Mouse (Mus musculus) T-helper 1 cell (primary cell): ENCODE measurements around the gene Crat.

Experiments
- in situ Hi-C: fragments of 300-600 bp; cut with MboI, MseI; formaldehyde crosslinking; loops from one replicate; pipeline ENCODE4 v1.15.1; 2025; ENCODE audit warnings: high pct_unique_total_duplicates

Gene Crat

DNA sequence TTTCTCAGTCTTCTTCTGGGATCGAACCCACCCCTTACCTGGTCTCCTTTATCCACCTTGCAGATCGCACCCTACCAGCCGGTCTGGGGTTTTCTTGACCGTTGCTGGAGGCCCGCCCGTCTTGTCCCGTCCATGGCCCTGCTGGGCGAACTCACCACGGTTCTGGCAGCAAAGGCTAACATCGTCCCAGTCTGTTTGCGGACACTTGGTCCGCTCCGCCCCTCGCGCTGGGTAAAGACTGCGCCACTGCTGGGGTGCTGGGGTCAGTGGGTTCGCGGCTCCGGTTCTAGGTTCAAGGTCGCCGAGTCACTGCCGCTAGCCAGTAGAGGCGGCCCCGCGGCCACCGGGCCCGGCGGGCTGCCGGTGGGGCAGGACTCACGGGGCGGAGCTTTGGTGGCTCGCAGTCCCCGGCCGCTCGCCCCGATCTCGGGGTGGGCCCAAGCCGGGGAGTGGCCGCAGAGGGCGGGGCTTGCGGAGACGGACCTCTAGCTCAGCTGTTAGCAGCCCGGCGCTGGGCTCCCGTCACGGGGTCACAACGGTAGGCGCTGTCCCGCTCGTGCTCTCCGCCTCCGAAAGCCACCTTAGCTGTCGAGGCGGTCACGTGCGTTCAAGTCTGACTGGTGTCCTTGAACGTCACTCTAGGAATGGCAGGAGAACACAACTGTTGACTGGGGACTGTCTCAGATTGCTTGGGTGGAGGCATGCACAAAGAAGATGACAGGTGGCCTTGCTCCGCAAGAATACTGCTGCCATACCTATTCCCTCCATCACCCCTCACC, at the start of gene Crat:
Crat (minus strand) TSS at position 657 of the 779 bp plus-strand sequence.
- in situ Hi-C loops = no loop called here

DNA sequence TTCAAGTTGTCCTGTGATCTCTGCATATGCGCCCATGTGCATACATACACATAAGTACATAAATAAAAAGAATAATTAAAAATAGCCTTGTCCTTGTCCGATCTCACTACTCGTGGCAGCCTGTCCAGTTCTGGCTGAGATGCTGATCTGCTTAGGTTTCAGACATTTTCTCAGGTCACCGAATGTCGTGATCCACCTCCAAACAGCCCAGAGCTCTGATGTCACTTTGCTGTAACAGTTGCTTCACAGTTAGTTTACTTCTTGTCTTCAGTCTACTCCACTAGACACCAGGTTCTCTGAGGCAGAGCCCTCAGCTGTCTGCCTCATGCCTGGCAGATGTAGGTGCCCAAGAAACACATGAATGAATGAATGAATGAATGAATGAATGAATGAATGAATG, 48.8 kb upstream of the Crat start:
- in situ Hi-C loops = no loop called here

DNA sequence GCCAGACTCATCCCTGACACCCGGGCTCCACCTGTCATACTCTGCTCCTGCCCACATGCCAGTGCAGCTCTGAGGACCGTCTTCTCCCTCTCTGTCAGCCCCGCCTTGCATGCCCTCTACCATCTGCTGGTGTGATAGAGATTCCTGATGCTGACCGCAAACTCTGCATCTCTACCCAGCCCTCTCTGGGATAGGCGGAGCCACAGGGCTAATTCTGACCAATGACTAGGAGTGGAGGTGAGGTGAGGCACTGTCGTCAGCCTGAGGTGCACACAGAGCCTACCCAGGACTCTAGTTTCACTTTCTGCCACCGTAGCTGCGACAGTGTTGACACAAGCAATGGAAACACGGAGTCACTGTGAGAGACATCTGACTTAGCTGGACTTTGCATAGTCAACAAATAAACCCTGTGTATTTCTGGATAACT, 48.3 kb upstream of the Crat start:
- in situ Hi-C loops = no loop called here

DNA sequence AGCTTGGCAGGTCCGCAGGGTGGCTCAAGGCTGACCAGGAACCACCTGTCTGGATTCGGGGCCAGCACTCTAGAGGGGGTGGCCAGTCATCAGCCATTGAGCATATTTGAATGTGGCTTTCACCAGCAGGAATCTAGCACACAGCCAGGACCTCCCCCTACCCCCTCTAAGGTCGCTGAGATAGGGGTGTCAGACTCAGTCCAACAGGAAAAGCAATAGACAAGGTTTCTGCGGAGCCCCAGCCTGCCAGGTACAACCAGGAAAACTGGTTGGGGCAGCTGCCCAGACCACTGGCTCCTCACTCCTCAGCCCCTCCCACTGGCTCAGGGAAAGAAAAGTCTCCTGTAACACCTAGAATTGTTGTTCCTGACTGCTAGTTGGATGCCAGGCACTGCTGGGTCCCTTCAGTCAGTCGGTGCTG, 47.7 kb upstream of the Crat start:
- in situ Hi-C loops = no loop called here

DNA sequence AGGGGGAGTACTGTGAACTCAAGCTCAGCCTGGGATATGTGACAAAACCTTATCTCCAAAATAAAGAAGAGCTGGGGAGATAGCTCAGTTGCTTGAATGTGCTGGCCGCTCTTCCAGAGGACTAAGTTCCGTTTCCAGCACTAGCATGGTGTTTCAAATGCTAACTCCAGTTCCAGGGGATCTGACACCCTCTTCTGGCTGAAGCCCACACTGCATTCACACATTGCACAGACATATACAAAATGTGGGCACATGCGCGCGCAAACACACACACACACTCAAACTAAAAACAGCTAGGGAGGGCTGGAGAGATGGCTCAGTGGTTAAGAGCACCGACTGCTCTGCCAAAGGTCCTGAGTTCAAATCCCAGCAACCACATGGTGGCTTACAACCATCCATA, 43.6 kb upstream of the Crat start:
- in situ Hi-C loops = no loop called here

DNA sequence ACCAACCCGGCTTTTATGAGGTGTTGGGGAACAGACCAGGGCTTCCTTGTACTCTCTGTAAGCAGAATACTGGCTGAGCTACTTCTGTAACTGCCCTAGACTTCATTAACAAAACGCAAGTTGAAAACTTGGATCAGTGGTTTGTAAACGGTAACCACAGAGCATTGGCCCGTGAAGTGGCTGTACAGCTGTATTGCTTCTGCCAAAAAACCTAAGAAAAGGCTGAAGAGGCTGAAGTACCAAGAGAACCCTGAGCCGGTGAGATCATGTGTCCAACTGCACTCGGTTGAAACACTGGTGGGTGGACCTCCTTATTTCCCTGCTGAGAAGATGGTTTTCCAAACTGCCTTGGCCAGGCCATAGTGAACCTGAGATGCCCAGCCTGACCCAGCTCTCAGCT, 42.7 kb upstream of the Crat start:
- in situ Hi-C loops = no loop called here

DNA sequence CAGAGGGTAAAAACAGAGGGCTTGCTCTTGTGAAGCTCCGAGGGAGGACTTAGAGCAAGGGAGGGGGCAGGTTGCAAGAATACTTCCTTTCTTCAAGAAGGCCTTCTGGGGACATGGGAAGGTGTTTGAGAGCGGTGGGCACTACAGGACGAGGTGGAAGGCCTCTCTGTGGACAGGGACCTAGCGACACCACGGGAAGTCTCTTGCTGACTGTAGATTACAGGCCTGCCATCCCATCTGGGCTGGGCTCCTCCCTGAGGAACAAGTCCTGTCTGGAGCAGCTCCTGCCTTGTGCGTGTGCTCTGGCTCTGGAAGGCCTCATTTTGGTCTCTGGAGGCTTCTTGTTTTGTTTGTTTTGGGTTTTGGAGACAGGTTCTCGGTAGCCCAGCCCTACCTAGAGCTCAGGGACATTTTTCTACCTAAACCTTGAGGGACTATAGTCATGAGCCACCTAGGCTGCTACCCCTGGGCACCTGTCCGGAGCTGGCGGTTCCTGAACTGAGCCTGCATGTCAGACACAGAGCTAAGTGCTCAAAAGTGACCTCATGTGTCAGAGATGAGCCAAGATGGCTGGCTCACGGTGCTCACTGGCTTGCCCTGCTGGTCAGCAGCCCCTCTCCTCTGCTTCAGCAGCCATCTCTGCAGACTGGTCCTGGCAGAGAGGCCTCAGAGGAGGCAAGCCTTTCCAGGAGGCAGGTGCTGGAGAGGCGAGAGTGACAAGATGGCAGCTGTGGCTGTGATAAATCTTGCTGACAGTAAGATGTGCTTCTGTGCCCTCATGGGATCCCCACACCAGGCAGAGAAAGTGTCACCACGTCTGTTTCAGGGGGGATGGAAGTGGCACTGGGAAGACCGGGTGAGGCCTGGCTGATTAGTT, 40.7 kb upstream of the Crat start:
- in situ Hi-C loops = no loop called here

DNA sequence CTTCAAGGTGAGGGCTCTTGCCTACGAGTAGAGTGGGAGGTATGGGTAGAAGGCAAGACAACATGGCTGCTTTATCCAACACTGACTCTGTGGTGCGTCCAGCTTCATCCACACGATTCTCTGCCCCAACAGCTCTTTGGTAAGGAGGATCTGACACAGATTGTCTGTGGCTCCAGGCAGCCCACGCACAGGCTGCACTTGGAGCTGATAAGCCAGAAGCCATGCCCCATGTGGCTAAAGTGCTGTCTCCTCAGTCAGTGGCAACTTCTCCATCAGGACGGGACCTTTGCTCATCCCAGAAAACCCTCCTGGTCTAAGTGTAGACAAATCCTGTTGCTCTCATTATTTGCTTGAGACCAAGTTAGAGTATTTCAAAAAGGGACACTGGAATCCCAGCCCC, 39.0 kb upstream of the Crat start:
- in situ Hi-C loops = no loop called here

DNA sequence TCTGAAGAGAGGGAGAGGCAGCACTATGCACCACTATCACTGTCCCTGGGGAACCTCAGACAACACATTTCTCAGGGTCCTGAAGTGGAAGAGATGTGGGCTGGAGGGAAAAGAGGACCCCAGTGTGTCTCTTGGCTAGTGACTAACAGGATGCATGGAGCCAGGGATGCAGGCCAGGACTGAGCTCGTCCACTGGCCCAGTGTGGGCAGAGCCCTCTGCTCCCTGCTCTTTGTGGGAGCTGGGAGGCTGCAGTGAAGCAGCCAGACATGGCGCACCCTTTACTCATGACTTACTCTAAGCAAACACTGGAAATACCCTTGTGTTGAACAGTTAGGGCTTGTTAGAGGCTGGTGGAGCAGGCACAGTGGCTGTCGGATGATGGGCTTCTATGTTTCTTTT, 38.0 kb upstream of the Crat start:
- in situ Hi-C loops = no loop called here

DNA sequence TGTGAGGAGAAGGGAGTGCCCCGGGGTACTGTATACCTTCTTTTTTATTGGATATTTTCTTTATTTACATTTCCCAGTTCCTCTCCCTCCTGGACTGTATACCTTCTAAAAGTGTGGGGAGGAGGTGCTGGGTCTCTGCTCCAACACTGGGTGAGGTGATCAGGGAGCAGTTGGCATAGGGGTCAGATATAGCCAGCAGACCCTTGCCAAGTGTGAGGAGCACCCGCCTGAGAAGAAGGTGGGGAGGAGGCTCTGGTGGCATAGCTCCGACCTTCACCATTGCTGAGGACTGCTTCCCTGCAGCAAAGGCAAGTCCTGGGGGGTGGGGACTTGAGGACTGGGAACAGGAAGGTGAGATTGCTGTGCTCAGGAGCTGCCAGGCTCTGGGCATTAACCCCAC, 35.9 kb upstream of the Crat start:
- in situ Hi-C loops = no loop called here

DNA sequence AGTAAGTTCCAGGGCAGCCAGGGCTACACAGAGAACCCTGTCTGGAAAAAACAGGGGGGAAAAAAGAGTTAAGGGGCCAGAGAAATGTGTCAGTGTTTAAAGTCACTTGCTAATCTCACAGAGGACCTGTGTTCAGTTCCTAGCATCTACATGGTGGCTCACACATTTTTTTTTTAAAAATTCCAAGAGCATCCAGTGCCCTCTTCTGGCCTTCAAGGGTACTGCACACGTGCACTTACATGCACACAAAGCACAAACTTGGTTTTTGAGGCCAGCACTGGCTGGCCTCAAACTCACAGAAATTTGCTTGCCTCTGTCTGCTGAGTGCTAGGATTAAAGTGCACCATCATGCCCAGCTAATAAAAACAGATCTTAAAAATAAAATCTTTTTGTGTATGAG, 34.9 kb upstream of the Crat start:
- in situ Hi-C loops = no loop called here

DNA sequence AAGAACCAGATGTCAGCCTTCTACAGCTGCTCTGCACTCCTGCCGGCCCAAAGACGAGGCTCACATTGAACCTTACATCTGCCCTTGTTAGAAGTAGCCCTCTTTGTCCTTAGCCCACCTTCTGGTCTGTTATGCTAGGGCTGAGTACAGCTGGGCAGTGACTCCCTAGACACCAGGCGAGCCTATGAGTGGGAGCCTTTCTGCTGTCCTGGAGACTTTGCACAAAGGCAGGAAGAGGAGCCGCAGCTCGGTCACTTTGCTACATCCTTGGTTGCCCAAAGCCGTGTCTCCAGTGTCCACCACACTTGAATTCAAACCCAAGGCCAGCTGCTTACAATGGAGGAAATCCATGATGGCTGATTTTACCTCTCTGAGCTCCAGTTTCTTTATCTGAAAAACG, 32.8 kb upstream of the Crat start:
- in situ Hi-C loops = no loop called here

DNA sequence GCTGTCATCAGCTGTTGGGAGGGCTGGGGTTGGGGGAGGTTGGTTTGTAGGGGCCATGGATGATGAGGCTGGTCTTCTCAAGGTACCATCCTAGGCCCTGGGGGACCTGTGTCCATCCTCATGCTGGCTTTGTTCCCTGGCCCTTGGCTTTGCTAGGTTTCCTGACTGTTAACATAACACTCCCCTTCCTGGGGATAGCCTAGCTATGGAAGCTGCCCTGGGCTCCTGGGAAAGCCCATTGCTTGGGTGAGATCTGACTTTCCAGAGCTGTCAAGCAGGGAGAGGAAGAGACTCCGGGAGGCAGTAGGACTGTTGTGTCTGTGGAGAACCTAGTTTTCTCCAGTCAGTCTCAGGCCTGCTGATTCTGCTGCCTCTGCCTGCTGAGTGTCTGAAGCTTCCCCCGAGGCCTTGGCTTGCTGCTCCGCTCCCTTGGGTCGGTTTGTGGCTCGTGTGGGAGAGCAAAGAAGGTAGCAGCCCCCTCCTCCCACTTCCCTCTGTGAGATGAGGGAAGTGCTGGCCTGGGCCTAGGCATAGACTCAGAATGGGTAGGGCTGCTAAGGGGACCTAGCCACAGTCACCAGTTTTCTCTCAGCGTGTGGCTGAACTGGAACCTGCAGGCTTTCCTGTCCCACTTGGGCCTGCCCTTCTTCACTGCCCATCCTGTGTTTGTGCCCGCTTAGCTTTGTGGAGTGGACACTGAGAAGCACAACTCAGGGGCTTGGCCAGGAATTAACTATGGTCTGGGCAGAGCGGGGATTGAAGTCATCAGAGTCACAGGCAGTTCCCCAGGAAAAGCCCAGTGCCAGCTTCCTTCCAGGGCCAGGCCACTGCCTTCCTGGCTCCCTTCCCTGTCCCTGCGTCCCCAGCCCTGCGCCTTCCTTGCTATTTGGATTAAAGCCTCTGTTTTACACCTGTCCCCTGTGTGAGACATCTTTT, 31.5 kb upstream of the Crat start:
- in situ Hi-C loops = no loop called here

DNA sequence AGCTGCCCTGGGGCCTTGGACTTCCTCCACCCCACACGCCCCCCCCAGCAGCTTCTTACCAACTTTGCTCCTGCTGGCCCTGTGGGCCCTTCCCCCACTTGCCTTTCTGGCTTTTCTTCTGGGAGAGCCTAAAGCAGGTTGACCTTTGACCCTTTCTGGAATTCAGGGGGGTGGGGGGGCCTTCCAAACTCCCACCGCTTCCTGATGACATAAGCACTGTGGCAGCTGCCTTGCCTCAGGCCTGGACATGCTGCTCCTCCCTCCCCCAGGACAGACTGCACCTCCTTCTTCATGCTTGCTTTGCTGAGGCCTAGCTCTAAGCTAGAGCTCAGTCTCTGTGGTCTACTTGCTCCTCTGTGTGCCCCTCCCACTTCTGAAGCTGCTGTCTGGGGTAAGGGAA, 29.7 kb upstream of the Crat start:
- in situ Hi-C loops = no loop called here

DNA sequence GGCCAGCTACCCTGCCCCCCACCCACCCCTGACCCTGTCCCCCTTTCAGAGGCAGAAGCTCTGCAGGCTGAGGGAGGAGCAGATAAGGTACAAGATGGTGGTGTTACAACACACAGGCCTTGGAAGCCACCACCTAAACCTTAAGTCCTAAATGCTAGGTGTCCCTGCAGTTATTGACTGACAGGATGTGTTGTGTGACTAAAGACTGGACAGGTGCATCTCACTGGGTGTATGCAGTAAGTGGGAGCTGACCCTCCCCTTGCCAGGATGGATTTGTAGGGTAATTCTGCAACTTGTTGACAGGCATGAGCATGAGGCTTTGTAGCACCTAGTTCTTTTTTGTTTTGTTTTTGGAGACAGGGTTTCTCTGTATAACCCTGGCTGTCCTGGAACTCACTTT, 28.8 kb upstream of the Crat start:
- in situ Hi-C loops = no loop called here

DNA sequence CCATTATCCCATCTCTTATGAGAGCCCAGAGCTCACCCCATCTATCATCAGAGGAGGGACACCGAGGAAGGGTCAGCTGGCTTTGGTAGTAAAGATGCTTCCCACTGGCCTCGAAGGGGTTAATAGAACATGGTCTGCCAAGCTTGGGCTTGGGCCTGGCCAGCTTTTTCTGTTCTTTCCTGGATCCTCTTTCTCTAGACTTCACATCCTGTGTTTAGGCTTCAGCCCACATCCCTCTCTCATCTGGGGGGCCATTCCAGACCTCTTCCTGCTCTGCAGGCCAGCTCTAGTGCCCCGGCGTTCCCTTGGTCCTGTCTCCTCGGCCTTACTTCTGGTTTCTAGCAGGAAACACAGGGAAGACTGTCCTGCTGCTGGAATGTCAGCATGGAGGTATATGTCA, 28.4 kb upstream of the Crat start:
- in situ Hi-C loops = no loop called here

DNA sequence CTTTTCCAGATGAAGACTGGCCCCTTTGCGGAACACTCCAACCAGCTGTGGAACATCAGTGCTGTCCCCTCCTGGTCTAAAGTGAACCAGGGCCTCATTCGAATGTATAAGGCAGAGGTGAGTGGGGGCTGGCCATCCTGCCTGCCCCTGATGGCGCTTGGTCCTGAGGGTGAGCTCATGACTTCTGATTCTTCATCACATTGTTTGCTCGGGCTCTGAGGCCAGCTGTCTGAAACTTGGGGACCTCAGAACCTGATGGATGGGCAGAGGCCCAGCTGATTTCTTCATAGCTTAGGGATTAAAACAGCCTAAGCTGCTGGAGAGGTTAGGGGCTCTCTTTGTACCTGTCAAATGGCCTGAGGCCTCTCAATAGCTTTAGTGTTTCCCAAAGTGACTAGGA, 27.7 kb upstream of the Crat start:
- in situ Hi-C loops = no loop called here

DNA sequence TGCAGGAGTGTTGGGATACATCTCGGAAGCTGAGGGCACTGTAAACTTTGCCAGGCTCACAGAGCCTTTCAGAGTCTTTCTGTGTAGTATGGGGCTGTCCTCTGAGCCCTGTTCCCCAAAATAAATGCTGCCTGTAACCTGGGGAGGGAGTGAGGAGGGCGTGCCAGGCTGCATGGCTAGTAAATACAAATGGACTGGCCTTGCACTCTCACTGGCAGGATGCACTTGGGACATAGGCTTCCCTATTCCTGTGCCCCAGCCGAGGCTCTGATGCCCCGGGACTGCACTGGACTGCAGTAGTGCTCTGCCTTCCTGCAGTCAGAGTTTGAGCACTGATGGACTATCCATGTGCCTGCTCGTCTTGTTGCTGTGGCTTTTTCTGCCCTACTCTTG, 26.9 kb upstream of the Crat start:
- in situ Hi-C loops = no loop called here

DNA sequence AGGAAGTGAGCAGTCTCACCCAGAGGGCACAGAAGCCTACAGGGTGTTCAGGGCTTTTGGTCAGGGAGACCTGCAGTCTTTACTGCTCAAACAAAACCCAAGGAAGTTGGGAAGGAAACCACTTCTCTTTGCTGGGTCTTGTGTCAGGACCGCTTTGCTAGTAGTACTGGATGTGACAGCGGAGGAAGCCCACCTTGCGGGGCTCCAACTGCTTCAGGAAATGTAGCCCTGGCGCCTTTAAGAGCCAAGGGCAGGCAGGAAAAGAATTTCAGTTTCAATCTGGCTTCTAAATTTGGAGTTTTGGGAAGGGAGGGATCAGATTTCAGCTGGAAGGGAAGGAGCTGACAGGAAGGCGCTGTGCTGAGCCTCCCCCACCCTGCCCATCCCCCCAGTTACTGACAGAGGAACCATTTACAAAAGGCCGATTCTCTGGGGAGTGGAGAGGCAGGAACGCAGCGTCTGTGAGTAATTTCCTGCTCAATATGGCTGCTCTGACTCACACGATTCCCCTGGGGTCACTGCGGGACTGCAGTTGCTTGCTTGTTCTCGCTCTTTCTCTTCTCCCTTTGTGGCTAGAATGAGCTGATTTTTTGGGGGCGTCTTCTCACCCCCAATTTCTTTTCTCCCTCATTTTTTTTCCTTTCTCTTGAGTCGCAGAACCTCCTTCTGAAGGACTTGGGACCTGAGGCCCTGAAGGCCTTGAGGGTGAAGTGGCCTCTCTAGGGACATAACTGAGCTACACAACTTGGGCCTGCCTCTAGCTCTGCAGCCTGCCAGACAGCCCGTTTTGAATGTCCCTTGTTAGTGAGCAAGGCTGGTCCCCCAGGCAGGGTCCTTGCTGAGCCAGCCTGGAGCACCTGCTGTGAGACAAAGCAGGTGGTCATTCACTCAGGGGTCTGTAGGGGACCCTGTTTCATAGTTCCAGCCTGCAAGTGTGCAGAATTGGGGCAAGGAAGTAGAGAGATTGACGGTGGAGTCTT, 26.2 kb upstream of the Crat start:
- in situ Hi-C loops = no loop called here

DNA sequence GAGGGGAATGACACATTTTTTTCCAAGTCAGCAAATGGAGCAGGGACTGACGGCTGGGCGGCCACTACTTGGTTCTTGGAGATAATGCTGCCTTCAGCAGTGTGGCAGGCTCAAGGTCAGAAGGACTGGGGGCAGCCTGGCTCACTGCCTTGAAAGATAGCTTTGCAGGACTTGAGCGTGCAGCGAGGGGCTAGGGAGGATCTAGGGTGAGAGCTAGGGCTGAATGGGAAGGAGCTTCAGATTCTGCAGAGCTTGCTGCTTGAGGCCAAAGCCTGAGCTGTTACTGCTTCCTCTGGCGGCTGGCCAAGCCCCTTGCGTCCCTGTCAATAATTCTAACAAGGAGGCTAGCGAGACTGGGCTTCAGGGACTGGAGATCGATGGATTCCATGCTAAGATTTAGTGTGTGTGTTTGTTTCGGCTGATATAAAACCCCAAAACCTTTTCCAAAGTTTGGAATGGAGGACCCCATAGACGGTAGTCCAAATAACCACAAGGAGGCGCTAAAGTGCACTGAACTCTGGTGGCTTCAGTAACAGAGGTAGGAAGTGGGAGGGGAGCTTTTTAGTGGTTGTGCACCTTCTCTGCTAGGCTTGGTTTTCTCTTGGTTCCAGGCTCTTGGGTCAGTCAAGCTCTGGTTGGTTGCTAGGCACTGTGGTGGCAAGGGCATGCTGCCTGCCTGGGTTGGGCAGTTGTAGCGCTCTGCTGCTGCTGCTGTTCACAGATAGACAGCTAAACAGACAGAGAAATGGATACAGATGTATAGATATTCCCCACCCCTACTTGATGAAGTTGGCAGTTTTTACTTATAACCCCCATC, 25.3 kb upstream of the Crat start:
- in situ Hi-C loops = no loop called here
